10 mouse cellular contexts compared by ENCODE assay signal in the genomic region with DNA sequence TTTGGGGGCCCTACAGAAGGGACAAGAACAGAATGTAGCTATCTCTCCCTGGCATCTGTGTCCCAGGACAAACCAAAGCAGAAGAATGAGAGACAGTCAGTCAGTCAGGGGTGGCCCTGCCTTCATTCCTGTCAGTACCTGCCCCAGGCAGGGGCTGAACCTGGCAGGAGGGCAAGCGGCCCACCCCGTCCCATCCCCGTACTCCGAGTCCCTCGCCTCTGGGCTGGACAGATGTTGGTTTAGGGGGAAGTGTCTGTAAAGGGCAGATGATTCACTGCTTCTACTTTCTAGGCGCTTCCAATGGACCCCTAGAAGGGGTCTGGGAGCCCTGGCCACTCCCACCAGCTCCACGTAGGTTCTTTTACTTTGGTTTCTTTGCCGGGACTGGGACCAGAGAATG. TPM values are rescaled to one million over a fixed set of nuclear protein-coding genes. Genes with fewer than 3 reads are reported as not detected.
A peak's percentile ranks its signal among the peaks of the same experiment; 100 is the strongest.
DNase-seq lines count a peak whose midpoint lies in the region; ATAC-seq lines count a peak whose summit lies in the region.
"Had no signal": no experiment of that assay in that cellular context is flagged by ENCODE, and none has a peak within 500 bp of the region (broad histone marks: within the 10 kb centered on the region; RNA-seq: fewer than 3 reads in every experiment).

No protein-coding gene starts in this region.

- peaks cover 8% of the 10 kb centered on the region for H3K4me1 ChIP-seq in liver, embryonic 11.5 days (replicated peaks; ENCODE audit: control insufficient read depth, insufficient read depth, low read length)
- H3K4me1 ChIP-seq in liver, embryonic 12.5 days = peaks cover 2% of the 10 kb centered on the region
- H3K4me1 ChIP-seq in embryonic facial prominence, embryonic 15.5 days = peaks cover 45% of the 10 kb centered on the region
- peaks cover 9% of the 10 kb centered on the region for H3K4me1 ChIP-seq in hindbrain, embryonic 16.5 days (ENCODE audit: control insufficient read depth, insufficient read depth, low read depth, low read length)
- peaks cover 22% of the 10 kb centered on the region for H3K4me1 ChIP-seq in neural tube, embryonic 13.5 days (replicated peaks)
- H3K4me1 ChIP-seq: liver, embryonic 13.5 days had no signal

- H3K36me3 ChIP-seq in liver, embryonic 11.5 days (ENCODE audit: control insufficient read depth, insufficient read depth, low read length) = no peaks in the 10 kb centered on the region; the same call in 1 of the 2 replicates
- no peaks in the 10 kb centered on the region for H3K36me3 ChIP-seq in liver, embryonic 12.5 days
- no peaks in the 10 kb centered on the region for H3K36me3 ChIP-seq in embryonic facial prominence, embryonic 15.5 days
- H3K36me3 ChIP-seq in hindbrain, embryonic 16.5 days (ENCODE audit: control insufficient read depth, insufficient read depth, low read length) = no peaks in the 10 kb centered on the region
- H3K36me3 ChIP-seq in neural tube, embryonic 13.5 days = no peaks in the 10 kb centered on the region
- H3K36me3 ChIP-seq: liver, embryonic 13.5 days had no signal

- H3K27me3 ChIP-seq in liver, embryonic 11.5 days (replicated peaks; ENCODE audit: control insufficient read depth, insufficient read depth, low read length) = peaks cover 20% of the 10 kb centered on the region
- H3K27me3 ChIP-seq in liver, embryonic 12.5 days (replicated peaks) = peaks cover 49% of the 10 kb centered on the region
- H3K27me3 ChIP-seq in embryonic facial prominence, embryonic 15.5 days = no peaks in the 10 kb centered on the region
- H3K27me3 ChIP-seq in hindbrain, embryonic 16.5 days (replicated peaks; ENCODE audit: control insufficient read depth, insufficient read depth, low read length) = no peaks in the 10 kb centered on the region; the same call in none of the 2 replicates
- H3K27me3 ChIP-seq in neural tube, embryonic 13.5 days = peaks cover 24% of the 10 kb centered on the region
- H3K27me3 ChIP-seq: Patski had no signal

- peak overlapping the region; percentile 62; the same call in 1 of the 2 replicates for H3K4me2 ChIP-seq in liver, embryonic 11.5 days
- H3K4me2 ChIP-seq in liver, embryonic 12.5 days = no peak overlapping the region
- H3K4me2 ChIP-seq in embryonic facial prominence, embryonic 15.5 days (replicated peaks) = peak overlapping the region; percentile 83
- H3K4me2 ChIP-seq in hindbrain, embryonic 16.5 days (ENCODE audit: low read length) = peak overlapping the region; percentile 73
- H3K4me2 ChIP-seq in neural tube, embryonic 13.5 days = peak overlapping the region; percentile 61

- no peak overlapping the region for H3K27ac ChIP-seq in liver, embryonic 11.5 days (ENCODE audit: low read depth, low read length)
- no peak overlapping the region for H3K27ac ChIP-seq in liver, embryonic 12.5 days
- peak overlapping the region; percentile 49; the same call in 1 of the 2 replicates for H3K27ac ChIP-seq in embryonic facial prominence, embryonic 15.5 days (replicated peaks)
- H3K27ac ChIP-seq in hindbrain, embryonic 16.5 days (ENCODE audit: low read depth, low read length) = no peak overlapping the region
- H3K27ac ChIP-seq in neural tube, embryonic 13.5 days (replicated peaks) = no peak overlapping the region
- H3K27ac ChIP-seq: liver, embryonic 13.5 days had no signal

- H3K4me3 ChIP-seq in liver, embryonic 11.5 days (ENCODE audit: low read depth, low read length) = no peak overlapping the region
- H3K4me3 ChIP-seq in liver, embryonic 12.5 days = no peak overlapping the region
- peak overlapping the region; percentile 56 for H3K4me3 ChIP-seq in embryonic facial prominence, embryonic 15.5 days (replicated peaks)
- H3K4me3 ChIP-seq in hindbrain, embryonic 16.5 days (ENCODE audit: low read length) = peak overlapping the region; percentile 42
- H3K4me3 ChIP-seq in neural tube, embryonic 13.5 days = peak overlapping the region; percentile 30

- H3K9me3 ChIP-seq in liver, embryonic 11.5 days (ENCODE audit: control insufficient read depth, low read length) = no peaks in the 10 kb centered on the region
- H3K9me3 ChIP-seq in liver, embryonic 12.5 days (replicated peaks) = no peaks in the 10 kb centered on the region
- no peaks in the 10 kb centered on the region for H3K9me3 ChIP-seq in embryonic facial prominence, embryonic 15.5 days (replicated peaks)
- no peaks in the 10 kb centered on the region for H3K9me3 ChIP-seq in hindbrain, embryonic 16.5 days (ENCODE audit: control insufficient read depth, low read length)
- no peaks in the 10 kb centered on the region for H3K9me3 ChIP-seq in neural tube, embryonic 13.5 days
- H3K9me3 ChIP-seq: liver, embryonic 13.5 days had no signal

- no peak overlapping the region; the same call in 1 of the 2 replicates for H3K9ac ChIP-seq in liver, embryonic 11.5 days (ENCODE audit: low read depth, low read length)
- no peak overlapping the region for H3K9ac ChIP-seq in liver, embryonic 12.5 days
- H3K9ac ChIP-seq in embryonic facial prominence, embryonic 15.5 days = peak overlapping the region; percentile 48; the same call in 1 of the 2 replicates
- H3K9ac ChIP-seq in hindbrain, embryonic 16.5 days (ENCODE audit: low read depth, low read length) = no peak overlapping the region
- H3K9ac ChIP-seq in neural tube, embryonic 13.5 days = peak overlapping the region; percentile 63; the same call in 1 of the 2 replicates
- H3K9ac ChIP-seq: liver, embryonic 13.5 days had no signal

- WGBS in liver, embryonic 11.5 days = 36% methylated on average over 8 of the region's 8 CpGs
- WGBS in liver, embryonic 12.5 days (ENCODE audit: insufficient replicate concordance) = 42% methylated on average over 8 of the region's 8 CpGs
- WGBS in embryonic facial prominence, embryonic 15.5 days = 18% methylated on average over 8 of the region's 8 CpGs
- WGBS in hindbrain, embryonic 16.5 days = 41% methylated on average over 5 of the region's 8 CpGs
- 30% methylated on average over 8 of the region's 8 CpGs for WGBS in neural tube, embryonic 13.5 days

- no peak for DNase-seq in liver, embryonic 11.5 days (ENCODE audit: low spot score)
- no peak for DNase-seq in cerebellum, adult 18-20 months
- DNase-seq in T-cell, adult 2 months (ENCODE audit: low spot score) = no peak
- no peak for DNase-seq in ovary, postnatal 14 days (ENCODE audit: low spot score)
- DNase-seq: liver, embryonic 13.5 days had no signal

- ATAC-seq in liver, embryonic 11.5 days (replicated peaks; ENCODE audit: low FRiP score) = no peak
- ATAC-seq in liver, embryonic 12.5 days = no peak
- ATAC-seq in embryonic facial prominence, embryonic 15.5 days (ENCODE audit: insufficient number of reproducible peaks, low FRiP score, low TSS enrichment, low read depth) = peak; percentile 13; the same call in 1 of the 2 replicates
- no peak for ATAC-seq in hindbrain, embryonic 16.5 days
- no peak for ATAC-seq in neural tube, embryonic 13.5 days (ENCODE audit: low read depth)
- ATAC-seq: Patski had no signal

RNA-seq across cellular contexts. Expression of gene Ptges, which starts 27.4 kb away (rescaled TPM):
- 0.92 and 0.97 TPM in 2 replicates for polyA plus RNA-seq in liver, embryonic 11.5 days (2014; fragmentation: Nextera tagmentation; extraction: Ambion mirVana)
- polyA plus RNA-seq in liver, embryonic 12.5 days (2016; fragmentation: Nextera tagmentation; extraction: Ambion mirVana) = 0.25 and 0.63 TPM in 2 replicates
- 27.0 and 32.4 TPM in 2 replicates for polyA plus RNA-seq in embryonic facial prominence, embryonic 15.5 days (2015; fragmentation: Nextera tagmentation; extraction: Ambion mirVana)
- polyA plus RNA-seq in hindbrain, embryonic 16.5 days (2015; fragmentation: Nextera tagmentation; extraction: Ambion mirVana) = 6.3 and 6.9 TPM in 2 replicates
- 2.4 and 2.7 TPM in 2 replicates for polyA plus RNA-seq in neural tube, embryonic 13.5 days (2015; fragmentation: Nextera tagmentation; extraction: Ambion mirVana)

RNA-seq across cellular contexts. Expression of gene Tor1b, which starts 50.5 kb away (rescaled TPM):
- polyA plus RNA-seq in liver, embryonic 11.5 days (2014; fragmentation: Nextera tagmentation; extraction: Ambion mirVana) = 27.2 and 31.6 TPM in 2 replicates
- polyA plus RNA-seq in liver, embryonic 12.5 days (2016; fragmentation: Nextera tagmentation; extraction: Ambion mirVana) = 21.3 and 21.8 TPM in 2 replicates
- 41.4 and 41.6 TPM in 2 replicates for polyA plus RNA-seq in embryonic facial prominence, embryonic 15.5 days (2015; fragmentation: Nextera tagmentation; extraction: Ambion mirVana)
- 18.0 and 20.4 TPM in 2 replicates for polyA plus RNA-seq in hindbrain, embryonic 16.5 days (2015; fragmentation: Nextera tagmentation; extraction: Ambion mirVana)
- polyA plus RNA-seq in neural tube, embryonic 13.5 days (2015; fragmentation: Nextera tagmentation; extraction: Ambion mirVana) = 14.9 and 16.3 TPM in 2 replicates

Comparison
In these comparisons a context has a peak if more than half of its experiments do, and no peak if none do; other contexts are left out.
1. H3K4me3 ChIP-seq: peak in embryonic facial prominence, embryonic 15.5 days (single experiment), hindbrain, embryonic 16.5 days (single experiment) and neural tube, embryonic 13.5 days (single experiment); none in liver, embryonic 11.5 days (single experiment) and liver, embryonic 12.5 days (single experiment).
2. H3K9ac ChIP-seq: peak in embryonic facial prominence, embryonic 15.5 days (single experiment) and neural tube, embryonic 13.5 days (single experiment); none in liver, embryonic 11.5 days (single experiment), liver, embryonic 12.5 days (single experiment) and hindbrain, embryonic 16.5 days (single experiment).